Mouse (Mus musculus) testis, postnatal 14 days (tissue): ENCODE measurements around the gene Dvl2.
"Not testable (repeated sequence)": the region's sequence is repeated elsewhere in the genome, so short reads cannot be mapped to it uniquely, and the experiment has no call there.

Experiments used
- DNase-seq: peaks from one replicate; pipeline ENCODE4 v3.0.0; 2021; ENCODE audit warnings: low spot score

Gene Dvl2

DNA sequence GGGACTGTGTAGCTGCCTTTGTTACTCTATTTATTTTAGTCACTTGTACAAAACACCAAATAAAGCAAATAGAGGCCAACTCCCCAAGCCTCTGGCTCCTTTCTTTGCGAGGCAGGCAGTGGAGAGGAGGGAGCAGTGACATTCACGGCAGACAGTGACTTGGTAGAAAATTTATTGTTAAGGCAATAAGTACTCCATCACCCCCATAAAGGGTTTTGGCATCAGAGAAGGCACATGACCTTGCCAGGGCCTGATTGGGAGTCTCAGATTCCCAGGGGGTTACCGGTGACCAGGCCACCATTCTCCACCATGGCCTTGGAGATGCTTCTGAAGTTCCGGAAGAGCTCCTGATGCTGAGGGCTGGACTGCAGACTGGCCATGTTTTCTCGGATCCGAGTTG lies 9.6 kb downstream of the Dvl2 start:
- no peak for DNase-seq

DNA sequence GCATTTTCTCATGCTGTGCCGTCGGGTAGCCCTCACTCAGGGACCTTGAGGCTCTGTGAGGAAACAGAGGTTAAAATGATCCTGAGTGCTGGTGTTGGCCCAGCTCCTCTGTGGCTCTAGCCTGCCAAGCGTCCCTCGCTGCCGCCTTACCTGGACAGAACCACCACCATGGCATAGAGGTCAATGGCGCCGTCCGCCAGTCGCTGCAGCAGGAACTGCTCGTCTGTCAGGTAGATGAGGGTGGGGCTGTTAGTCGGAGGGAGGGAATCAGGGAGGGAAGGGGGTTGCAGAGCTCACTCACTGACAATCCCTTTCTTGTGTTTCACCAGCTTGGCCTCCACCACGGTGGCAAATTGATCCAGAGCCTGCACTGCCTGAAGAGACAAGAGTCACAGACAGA lies 10.2 kb downstream of the Dvl2 start:
- DNase-seq: no peak

DNA sequence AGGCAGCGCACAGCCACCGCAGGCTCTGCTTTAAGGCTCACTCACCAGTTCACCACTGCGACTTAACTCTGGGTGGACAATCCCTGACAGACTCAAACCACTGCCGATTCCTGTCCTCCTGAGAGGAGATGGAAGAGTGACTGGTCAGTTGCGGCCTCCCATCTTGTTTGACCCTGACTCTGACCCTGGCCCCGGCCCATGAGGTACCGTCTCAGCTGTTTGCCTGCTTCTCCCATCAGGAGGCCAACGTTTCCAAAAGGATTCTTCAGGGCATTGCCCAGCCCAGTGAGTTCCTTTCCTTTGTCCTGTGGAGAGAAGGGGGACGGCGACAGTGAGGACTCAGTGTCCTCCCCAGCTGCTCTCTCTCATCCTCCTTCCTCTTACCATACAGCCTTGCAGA lies 10.6 kb downstream of the Dvl2 start:
- no peak for DNase-seq

DNA sequence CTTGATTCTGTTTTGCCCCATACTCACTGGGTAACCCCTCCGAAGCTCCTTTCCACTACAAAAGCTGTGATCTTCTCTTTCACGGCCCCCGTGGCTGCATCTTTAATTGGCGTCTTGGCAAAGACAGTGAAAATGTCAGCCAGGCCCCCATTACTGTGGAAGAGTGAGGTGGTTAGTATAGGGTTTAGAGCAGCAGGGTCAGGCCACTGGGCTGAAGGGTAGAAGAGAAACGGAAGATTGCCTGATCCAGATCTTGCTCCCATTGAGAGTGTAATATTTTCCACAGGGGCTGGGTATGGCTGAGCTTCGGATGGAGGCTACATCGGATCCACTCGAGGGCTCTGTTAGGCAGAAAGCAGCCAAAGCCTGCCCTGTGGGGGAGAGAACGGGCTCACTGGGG lies 12.5 kb downstream of the Dvl2 start:
- no peak for DNase-seq

DNA sequence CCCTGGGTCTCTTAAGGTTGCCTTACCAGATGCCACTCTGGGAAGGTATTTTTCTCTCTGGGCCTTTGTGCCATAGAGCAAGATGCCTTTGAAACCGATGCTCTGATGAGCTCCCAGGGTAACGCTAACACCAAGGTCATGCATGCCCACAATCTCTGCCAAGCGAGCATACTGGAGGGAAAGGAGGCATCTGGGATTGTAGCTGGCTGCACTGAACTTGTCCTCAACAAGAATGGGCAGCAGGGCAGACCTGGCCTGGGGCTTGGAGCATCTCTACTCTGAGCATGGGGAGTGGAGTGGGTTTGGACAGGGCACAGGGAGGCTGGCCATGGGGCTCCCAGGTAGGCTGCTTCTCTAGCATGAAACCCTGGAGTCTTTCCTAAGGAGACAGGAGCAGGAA lies 13.0 kb downstream of the Dvl2 start:
- no peak for DNase-seq

DNA sequence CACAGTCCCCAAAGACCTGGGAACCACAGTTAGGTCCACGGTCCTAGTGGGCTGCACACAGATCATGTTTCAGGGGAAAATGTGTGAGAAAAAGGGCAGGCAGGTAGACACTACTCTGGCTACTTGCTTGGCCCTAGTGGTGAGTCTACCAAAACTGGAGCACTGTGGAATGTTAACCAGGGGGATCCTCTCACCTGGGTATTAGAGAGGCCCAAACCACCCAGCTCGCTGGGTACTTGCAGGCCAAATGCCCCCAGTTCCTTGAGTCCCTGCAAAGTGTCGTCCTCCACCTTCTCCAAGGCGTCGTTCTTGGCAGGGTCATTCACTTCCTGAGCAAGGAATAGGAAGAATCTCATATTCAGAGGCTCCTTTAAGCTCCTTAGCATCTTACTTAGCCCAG lies 13.7 kb downstream of the Dvl2 start:
- no peak for DNase-seq

DNA sequence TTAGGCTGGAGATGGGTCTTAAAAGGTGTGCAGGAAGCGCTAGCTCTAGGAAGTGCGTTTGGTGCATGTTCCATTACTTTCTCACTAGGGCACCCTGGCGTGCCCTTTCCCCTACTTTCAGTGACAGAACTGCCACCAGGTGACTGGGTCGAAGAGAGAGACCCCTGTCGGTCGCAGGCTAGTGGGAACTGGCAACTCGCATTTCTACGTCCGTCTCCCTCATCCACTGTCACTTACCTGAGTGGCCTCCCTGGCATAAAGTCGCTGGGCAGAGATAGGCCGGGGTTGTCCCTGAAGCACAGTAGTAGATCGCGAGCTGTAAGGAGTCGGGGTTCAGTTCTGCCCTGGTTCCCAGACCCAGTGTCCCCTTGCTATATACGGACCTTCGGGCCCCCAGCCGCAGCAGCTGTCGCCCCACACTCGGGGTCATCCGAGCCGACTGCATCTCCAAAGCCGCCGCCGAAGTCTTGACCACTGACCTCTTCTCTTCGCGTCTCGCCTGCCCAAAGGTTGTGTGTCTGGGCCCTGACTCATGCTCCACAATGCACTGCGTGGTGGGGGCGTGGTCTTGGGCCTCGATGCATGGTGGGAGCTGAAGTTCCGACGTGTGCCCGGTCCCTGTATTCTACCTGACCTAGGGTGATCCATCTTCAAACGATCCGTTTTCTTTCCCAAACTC lies 14.6 kb downstream of the Dvl2 start, which contains the start of gene Acadvl:
Acadvl (minus strand) TSS at position 532 of the 679 bp plus-strand sequence.
- DNase-seq: peak; percentile 86

DNA sequence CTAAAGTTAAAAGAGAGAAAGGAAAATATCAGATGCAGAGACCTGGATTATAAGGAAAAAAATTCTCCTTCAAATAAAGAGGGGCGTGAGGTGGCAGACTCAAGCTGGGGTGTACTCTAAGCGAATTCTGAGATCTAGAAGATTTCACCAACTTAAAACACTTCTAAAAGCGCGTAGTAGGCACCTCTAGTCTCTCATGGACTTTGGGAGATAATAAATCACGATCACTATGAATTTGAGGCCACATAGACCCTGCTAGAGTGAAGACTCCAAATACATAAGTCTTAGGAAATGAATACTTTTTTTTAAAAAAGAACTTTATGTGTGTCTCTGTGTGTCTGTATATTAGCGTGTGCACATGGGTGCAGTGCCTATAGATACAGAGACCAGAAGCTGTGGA lies 15.3 kb downstream of the Dvl2 start:
- DNase-seq: no peak

DNA sequence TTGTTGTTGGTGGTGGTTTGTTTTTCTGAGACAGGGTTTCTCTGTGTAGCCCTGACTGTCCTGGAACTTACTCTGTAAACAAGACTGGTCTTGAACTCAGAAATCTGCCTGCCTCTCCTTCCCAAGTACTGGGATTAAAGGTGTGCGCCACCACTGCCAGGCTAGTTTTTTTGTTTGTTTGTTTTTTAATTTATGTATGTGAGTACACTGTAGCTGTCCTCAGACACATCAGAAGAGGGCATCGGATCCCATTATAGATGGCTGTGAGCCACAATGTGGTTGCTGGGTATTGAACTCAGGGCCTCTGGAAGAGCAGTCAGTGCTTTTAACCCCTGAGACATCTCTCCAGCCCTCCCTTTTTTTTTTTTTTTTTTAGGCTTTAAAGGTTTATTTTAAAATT lies 15.8 kb downstream of the Dvl2 start:
- DNase-seq: not testable (repeated sequence)

DNA sequence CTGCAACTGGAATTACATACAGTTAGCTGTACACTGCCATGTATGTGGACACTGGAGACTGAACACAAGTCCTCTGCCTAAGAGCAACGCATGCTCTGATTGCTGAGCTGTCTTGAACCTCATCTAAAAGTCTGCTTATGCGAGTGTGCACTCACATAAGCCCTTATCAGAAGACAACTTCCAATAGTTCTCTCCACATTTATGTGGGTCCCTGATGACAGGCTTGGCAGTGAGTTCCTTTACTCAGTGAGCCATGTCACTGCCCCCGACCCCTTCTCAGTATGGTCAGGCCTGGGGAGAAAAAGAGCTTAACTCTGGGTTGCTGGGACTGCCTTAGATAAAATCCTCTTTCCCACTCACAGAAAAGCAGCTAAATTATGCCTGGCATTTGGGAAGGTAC lies 16.3 kb downstream of the Dvl2 start, which contains the start of gene Dlg4:
Dlg4 (plus strand) TSS at position 274 of the 400 bp plus-strand sequence.
- no peak for DNase-seq

DNA sequence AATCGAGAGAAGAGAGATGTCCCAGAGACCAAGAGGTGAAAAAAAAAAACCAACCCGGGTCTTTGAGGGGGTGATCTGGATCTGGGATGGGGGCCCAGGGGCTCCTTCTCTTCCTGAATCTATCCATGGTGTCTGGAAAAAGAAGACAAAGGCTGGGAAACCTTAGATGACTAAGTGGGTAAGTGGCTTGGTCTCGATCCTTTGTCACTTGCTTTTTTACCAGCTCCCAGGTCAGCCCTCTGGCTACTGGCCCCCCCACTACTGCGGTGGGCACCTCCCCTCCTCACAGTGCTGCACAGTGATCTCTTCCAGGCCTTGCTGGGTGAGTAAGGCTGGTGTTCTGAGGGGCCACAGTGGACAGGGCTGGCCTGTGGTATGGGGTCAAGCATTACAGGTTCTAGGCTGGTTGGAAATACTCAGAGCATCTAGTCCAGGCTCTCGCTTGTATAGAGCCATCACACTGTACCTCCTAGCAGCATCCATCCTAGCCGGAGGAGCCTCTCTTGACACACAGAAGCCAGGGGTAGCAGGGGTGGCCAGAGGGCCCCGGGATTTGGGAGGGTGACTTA lies 16.9 kb downstream of the Dvl2 start:
- DNase-seq: no peak

DNA sequence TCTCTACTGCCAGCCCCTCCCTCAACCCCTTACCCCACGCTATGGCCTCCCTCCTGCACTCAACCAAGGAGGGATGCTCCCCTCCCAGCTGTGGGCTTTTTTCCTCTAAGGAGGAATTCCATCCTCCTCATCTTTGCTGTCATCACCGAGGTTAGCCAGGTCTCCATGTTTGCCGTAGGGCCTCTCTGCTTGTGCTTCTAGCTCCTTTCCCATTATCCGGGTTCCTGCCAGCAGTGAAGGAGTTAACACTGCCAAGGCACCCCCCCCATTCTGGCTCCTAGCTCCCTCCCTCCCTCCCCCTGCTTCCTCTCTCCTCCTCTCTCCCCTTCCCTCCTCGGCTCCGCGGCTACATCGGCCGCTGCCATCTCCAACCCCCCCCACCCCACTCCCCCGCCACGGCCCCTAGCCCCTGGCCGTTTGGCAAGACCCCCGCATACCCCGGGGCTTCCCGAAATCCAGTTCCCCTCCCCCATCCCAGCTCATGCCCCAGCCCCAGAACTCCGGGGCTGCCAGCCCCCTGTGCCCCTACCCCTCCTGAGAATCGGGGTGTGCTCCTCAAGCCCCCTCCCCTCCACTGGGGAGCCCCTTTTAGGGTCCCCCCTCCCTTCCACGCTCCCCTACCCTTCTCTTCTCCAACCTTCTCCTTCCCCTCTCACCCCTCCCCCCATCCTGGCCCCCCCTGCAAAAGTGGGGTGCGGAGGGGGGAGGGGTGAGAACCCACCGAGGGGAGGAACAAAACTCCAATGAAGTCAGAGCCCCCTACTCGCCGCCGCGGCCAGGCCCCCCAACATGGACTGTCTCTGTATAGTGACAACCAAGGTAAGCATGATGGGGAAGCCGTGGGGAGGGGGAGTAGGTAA lies 18.0 kb downstream of the Dvl2 start:
- DNase-seq: no peak

DNA sequence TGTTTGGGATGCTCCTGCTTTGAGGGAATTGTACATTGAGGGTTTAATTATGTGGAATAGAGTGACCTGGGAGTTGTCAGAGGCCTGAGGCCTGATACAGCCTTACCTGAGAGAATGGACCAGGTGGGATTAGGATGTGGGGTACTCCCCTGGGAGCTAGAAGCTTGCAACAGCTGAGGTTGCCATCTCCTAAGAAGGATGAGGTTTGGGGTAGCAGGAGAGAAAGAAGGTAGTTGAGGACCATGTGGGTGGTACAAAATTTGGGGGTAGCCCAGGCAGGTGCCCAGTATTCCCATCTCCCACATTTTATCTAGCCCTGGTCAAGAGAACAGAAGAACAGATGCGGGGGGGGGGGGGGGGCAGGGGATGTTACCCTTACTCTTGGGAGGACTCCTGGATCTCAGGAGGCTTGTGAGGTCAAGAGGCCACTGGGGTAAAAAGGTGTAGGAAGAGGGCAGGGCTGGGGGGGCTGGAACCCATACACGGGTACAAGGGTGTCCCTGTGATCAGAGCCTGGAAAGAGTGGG lies 19.2 kb downstream of the Dvl2 start:
- DNase-seq: no peak

DNA sequence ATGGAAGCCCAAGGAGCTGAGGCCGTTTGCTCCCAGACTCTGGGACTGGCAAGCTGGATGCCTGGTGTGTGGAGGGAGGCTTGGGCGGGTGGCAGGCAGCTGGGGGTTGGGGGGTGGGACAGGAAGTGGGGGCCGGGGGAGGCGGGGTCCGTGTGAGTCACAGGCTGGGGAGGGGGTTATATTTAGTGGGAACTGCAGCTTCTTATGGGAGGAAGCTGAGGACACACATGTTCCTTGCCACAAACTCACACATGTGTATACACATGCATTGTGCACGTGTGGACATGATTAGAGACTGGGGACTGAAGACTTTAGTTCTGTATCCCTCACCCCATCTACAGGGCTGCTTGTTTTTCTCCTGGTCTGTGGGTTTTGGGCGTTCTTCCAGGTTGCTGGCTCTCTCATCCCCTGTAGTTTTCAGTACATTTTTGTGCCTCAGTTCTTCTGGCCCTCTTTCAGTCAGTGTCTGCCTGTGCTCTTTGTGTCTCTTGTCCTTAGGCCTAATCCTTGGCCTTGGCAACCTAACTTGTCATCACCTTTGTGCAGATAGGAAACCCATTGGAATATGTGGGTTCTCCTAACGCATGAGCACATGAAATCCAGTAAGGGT lies 19.7 kb downstream of the Dvl2 start:
- no peak for DNase-seq

DNA sequence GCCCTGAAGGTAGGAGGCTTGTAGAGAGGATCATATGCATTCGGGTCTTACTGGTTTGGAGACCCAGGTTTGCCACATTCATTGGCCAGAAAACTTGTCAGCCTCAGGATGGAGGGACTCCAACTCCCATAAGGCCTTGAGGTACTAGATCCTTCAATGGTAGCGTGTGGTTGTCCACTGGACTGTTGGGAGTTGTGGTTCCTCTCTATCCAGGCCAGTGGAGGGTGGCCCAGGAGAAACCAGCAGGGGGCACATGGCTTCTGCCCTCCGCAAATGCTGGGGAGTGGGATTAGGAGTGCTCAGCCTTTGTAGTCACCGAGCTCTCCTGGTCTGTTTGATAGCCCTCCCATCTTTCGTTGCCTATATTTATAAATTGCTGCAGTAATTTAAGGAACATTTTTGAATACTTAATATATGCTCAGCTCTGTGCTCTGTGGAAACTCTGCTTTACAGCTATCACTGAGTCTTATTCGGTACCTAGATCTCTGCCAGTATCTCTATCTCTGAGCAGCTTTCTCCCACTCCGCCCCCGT lies 20.4 kb downstream of the Dvl2 start:
- DNase-seq: peak; percentile 87

DNA sequence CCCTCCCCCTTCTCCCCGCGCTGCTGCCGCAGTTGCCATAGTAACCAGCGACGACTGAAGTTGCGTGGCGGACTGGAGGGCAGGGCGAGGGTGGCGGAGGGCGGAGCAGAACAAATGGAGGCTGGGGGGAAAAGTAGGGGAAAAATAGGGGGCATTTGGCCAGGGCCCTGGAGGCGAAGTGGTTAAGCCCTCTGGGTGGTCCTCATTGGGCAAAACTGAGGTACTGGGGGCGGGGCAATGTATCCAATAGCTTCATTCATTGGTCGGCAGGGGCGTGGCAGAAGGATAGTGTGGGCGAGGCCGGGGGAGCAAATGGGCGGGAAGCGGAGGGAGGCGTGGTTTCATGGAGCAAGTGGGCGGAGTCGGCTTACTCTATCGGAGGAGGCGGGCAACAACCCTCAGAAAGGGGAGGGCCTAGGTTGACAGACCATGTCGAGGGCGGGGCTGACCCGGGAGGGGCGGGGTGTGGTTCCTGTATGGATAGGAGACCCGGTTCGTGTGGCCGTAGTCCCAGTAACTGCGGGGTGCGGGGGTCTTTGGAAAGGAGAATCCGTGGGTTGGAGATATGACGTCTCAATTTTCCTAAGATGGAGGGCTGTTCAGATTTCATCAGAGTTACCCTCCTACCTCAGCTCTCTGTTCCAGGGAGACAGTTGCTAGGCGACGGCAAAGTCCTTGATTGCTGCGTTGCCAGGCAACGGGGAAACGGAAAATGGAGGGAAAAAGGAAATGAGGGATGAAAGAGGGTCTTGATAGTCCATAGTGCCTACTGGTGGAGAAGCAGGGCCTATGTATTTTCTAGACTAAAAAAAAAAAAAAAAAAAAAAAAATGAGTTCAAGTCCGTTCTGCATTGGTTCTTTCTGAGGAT lies 21.1 kb downstream of the Dvl2 start:
- peak; percentile 98 for DNase-seq

DNA sequence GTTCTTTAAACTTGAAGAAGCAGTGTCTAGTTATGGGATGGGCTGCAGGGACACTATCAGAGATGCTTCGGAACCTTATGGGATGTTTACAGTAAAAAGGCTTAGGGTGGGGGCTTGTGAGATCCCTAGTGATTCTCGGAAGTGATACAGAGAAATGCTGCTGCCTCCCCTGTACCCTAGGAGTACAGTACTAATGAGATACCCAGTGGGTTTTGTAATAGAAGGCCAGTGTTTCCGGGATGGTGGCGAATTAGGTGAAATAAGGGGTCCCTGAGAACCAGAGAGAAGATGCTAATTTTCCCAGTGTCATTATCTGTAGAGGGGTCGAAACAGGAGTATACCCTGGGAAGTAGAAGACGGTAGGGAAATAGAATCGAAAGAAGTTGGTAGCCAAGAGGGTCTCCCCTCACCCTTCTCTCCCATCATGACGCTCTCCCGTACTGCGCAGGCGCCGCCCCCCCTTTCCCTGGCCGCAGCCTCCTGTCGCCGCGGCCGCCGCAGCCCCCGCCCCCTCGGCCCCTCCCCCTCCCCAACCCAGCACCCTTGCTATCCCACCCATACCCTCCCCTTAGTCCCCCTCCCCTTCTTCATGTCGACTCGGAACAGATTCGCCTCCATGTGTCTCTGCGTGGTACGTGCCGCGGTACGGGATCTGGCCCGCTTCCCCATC lies 23.2 kb downstream of the Dvl2 start:
- no peak for DNase-seq

DNA sequence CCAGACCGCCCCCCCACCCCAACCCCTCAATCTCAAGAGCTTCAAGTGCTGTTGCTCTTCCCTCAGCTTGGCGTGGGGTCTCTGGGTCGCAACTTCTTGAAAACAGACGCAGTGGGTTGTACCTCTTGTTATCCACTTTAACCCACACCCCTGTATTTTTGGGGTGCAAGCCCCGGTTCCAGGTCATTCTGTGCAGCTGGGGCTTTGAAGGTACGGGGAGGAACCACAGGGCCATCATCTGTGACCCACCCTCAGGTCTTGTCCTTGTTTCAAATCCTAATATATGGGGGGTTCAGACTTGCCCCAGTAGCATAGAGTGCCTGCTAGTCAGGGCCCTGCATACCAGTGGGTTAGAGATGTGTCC lies 23.7 kb downstream of the Dvl2 start:
- DNase-seq: no peak

DNA sequence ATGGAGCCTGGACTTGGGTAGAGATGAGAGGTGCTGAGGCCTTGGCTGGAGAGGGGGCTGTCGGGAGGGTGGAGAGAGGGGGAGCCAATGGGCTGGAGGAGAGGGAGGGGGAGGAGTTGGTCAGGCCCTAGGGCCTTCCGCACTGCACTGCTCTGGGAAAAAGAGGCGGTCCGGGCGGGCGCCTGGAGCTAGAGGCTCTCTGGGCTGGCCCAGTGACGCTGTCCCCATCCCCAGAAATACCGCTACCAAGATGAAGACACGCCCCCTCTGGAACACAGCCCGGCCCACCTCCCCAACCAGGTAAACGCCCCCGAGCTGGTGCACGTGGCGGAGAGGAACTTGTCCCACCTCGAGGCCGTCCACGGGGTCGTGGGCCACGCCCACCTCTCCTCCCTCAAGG lies 26.3 kb downstream of the Dvl2 start:
- DNase-seq: peak; percentile 72

DNA sequence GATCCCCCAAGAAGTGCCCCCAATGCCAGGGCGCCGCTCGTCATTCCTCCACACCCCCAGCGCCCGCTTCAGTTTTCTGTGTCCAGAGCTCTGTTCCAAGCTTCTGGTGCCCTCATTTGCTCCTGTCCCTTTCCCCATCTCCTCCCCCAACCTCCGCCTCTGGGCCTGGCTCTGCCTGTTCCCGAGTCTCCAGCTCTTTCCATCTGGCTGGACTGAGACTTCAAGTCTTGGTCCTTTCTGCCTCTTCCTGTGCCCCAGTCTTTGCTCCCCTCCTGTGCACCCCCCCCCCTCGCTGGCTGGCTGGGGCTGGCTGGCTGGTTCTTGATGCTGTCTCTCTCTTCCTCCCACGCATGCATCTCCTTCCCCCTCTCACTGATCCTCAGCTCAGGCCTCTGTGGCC lies 27.0 kb downstream of the Dvl2 start:
- DNase-seq: peak; percentile 54
